Mouse (Mus musculus): ENCODE results near the gene Rhcg. TPM values are rescaled to one million over a fixed set of nuclear protein-coding genes. Genes with fewer than 3 reads are reported as not detected.
A peak's percentile ranks its signal among the peaks of the same experiment; 100 is the strongest.

Rhcg gene
- polyA plus RNA-seq, 1 experiment from 2014 or later = 0.20 TPM

DNA sequence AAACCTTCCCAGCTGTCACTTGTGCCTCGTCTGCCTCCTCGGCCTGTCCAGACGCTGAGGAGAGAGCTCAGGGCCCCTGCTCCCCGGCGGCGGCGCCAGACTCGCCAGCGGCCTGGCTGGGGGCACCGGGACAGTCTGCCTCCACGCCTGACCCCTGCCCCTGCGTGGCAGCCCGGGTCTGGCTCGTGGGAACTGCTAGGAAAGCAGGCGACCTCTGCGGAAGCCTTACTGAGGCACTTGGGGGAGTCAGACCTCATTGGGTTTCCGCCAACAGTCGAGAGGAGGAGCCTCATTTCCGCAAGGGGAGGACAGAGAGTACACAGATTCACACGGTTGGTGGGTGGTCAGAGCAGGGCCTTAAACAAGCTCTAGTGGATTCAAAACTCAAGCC, 38.6 kb downstream of the Rhcg start:
- H3K9me3 ChIP-seq (ENCODE audit: low read length) = no peaks in the 10 kb centered on the region
- no peak for TF ChIP-seq EP300 (IDR thresholded peaks at IDR 0.05; ENCODE audit: low read depth)
- no peak for TF ChIP-seq CTCF (IDR thresholded peaks at IDR 0.05; ENCODE audit: low read depth)
- no peak overlapping the region for H3K27ac ChIP-seq (ENCODE audit: low read depth)
- no peak overlapping the region; the same call in 1 of the 2 replicates for H3K9ac ChIP-seq (replicated peaks)
- WGBS (ENCODE audit: insufficient replicate concordance) = 5% methylated on average over 20 of the region's 20 CpGs
- peak overlapping the region; percentile 50; the same call in 1 of the 2 replicates for H3K4me2 ChIP-seq (ENCODE audit: low read depth, low read length)
- H3K4me3 ChIP-seq (ENCODE audit: low read depth, low read length) = 0 out of 2 replicates have a peak overlapping the region, but pooled peaks have one; percentile 9
- DNase-seq (no peak), ATAC-seq (no peak)
- peaks cover 33% of the 10 kb centered on the region for H3K27me3 ChIP-seq (ENCODE audit: insufficient read depth, low read length)
- no peaks in the 10 kb centered on the region for H3K36me3 ChIP-seq (replicated peaks; ENCODE audit: insufficient read depth, low read length)
- peaks cover 3% of the 10 kb centered on the region; the same call in 1 of the 2 replicates for H3K4me1 ChIP-seq (ENCODE audit: insufficient read depth)

DNA sequence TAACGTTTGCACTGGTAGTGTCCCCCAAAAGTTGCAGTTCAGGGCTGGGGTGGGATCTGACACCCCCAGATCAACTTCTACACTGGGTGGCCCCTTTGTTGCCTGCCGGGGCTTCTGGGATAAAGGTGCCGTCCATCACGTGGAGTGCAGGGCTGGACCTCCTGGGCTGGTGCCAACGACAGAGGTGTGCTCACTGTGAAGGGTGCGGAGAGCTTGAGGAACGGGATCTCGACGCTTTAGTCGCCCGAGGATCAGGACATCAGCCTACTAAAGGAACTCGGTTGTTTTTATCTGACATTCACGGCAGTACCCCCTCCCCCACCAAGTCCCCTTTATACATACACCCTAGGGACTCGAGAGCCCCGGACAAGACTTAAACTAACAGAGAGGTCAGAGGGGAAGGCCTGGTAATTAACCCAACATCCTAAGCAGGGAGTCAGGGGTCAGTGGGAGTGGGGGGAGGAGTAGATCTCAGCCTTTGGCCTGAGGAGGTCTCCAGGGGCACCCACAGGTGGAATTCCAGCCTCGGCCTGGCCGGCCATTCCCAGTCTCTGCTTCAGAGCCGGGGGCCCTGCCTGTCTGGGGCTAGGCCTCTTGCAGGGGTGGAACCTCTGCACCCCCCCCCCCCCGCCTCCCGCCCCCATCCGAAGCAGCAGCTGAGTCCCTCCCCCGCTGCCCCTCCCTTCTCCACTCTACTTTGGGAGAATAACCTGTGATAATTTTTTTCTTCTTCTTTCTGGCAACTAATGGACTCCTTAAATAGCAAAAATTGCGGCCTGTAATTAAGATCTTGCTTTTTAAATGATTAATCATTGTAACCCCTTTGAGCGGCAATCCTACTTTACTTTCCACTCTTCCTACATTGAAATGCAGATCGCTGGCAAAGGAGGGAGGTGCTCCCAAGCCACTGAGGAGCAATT, 39.3 kb downstream of the Rhcg start:
- Histone ChIP-seq H3K4me3 (ENCODE audit: low read depth, low read length) (0 out of 2 replicates have a peak overlapping the region, but pooled peaks have one; percentile 9), H3K9me3 (ENCODE audit: low read length) (no peaks in the 10 kb centered on the region), H3K9ac (replicated peaks) (no peak overlapping the region; the same call in 1 of the 2 replicates), H3K4me1 (ENCODE audit: insufficient read depth) (peaks cover 3% of the 10 kb centered on the region; the same call in 1 of the 2 replicates), H3K36me3 (replicated peaks; ENCODE audit: insufficient read depth, low read length) (no peaks in the 10 kb centered on the region), H3K27ac (ENCODE audit: low read depth) (no peak overlapping the region), H3K27me3 (ENCODE audit: insufficient read depth, low read length) (peaks cover 33% of the 10 kb centered on the region), H3K4me2 (ENCODE audit: low read depth, low read length) (peak overlapping the region; percentile 50; the same call in 1 of the 2 replicates)
- 13% methylated on average over 24 of the region's 25 CpGs for WGBS (ENCODE audit: insufficient replicate concordance)
- ATAC-seq (no peak), DNase-seq (no peak)
- TF ChIP-seq EP300 (IDR thresholded peaks at IDR 0.05; ENCODE audit: low read depth) (no peak), CTCF (IDR thresholded peaks at IDR 0.05; ENCODE audit: low read depth) (no peak)

DNA sequence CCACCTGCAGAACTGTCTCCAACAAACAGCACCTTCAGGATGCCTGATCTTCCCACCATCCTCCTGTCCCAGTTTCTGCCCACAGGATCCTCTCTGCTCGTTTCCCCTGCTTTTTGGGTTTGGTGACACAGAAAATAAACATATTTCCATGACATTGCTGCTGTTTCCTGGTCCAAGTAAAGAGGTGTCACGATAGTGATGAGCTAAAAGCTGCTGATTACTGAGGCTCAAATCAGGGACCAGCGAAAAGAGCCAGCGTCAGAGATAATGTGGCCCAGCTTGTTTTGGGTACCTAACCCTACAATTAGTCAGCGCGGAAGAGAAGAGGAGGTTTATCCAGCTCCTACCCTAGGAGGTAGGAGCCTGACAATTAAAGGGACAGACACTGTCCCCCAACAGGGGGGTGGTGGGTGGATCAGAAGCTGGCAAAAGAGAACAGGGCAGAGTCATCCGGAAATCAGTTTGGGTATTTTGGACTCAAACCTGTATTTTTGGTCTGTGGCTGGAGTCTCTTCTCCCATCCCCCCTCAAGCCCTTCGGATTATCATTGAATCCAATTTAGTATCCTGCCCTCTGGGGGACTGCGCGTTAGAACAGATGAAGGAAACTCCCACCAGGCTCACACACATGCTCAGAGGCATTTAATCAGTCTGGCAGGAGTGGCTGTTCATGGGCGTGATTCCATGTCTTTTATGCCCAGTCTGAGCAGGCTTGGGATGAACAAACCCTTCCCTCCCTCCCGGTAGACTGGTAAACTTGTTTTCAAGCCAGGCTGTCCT, 40.2 kb downstream of the Rhcg start:
- 20% methylated on average over 12 of the region's 12 CpGs for WGBS (ENCODE audit: insufficient replicate concordance)
- TF ChIP-seq EP300 (IDR thresholded peaks at IDR 0.05; ENCODE audit: low read depth) (no peak), CTCF (IDR thresholded peaks at IDR 0.05; ENCODE audit: low read depth) (no peak)
- H3K9ac ChIP-seq (replicated peaks) = no peak overlapping the region

DNA sequence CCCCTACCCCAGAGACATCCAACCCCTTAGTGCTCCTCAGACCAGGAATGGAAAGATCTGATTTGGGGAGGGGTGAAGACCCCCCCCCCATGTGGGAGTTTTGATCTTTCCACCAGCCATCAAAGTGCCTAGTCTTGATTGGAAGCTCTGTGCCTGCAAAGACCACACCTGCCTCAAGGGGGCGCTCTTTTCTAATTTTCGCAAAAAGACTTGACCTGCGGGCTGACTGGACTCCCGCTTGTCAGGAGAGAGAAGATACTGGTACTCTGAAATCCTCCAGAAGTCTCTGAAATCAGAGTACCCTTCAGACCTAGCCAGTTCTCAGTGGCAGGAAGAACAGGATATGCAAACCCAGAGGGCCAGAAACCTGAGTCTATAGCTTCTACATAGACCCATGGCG, 40.8 kb downstream of the Rhcg start:
- no peak overlapping the region for H3K4me2 ChIP-seq (ENCODE audit: low read depth, low read length)
- no peaks in the 10 kb centered on the region for H3K36me3 ChIP-seq (replicated peaks; ENCODE audit: insufficient read depth, low read length)
- H3K4me1 ChIP-seq (ENCODE audit: insufficient read depth) = peaks cover 3% of the 10 kb centered on the region; the same call in 1 of the 2 replicates
- ATAC-seq (no peak), DNase-seq (peak; percentile 68)
- H3K4me3 ChIP-seq (ENCODE audit: low read depth, low read length) = no peak overlapping the region
- H3K27ac ChIP-seq (ENCODE audit: low read depth) = no peak overlapping the region
- H3K27me3 ChIP-seq (ENCODE audit: insufficient read depth, low read length) = peaks cover 28% of the 10 kb centered on the region
- no peaks in the 10 kb centered on the region for H3K9me3 ChIP-seq (ENCODE audit: low read length)
- TF ChIP-seq EP300 (IDR thresholded peaks at IDR 0.05; ENCODE audit: low read depth) (no peak), CTCF (IDR thresholded peaks at IDR 0.05; ENCODE audit: low read depth) (peak; percentile 71)
- 11% methylated on average over 5 of the region's 5 CpGs for WGBS (ENCODE audit: insufficient replicate concordance)
- H3K9ac ChIP-seq (replicated peaks) = no peak overlapping the region

More for the DNA sequence above, 40.2 kb downstream of the Rhcg start:
- Histone ChIP-seq H3K36me3 (replicated peaks; ENCODE audit: insufficient read depth, low read length) (no peaks in the 10 kb centered on the region), H3K27ac (ENCODE audit: low read depth) (no peak overlapping the region), H3K27me3 (ENCODE audit: insufficient read depth, low read length) (peaks cover 33% of the 10 kb centered on the region), H3K4me2 (ENCODE audit: low read depth, low read length) (no peak overlapping the region), H3K4me3 (ENCODE audit: low read depth, low read length) (no peak overlapping the region), H3K4me1 (ENCODE audit: insufficient read depth) (peaks cover 3% of the 10 kb centered on the region; the same call in 1 of the 2 replicates), H3K9me3 (ENCODE audit: low read length) (no peaks in the 10 kb centered on the region)
- no peak for DNase-seq
- no peak for ATAC-seq

DNA sequence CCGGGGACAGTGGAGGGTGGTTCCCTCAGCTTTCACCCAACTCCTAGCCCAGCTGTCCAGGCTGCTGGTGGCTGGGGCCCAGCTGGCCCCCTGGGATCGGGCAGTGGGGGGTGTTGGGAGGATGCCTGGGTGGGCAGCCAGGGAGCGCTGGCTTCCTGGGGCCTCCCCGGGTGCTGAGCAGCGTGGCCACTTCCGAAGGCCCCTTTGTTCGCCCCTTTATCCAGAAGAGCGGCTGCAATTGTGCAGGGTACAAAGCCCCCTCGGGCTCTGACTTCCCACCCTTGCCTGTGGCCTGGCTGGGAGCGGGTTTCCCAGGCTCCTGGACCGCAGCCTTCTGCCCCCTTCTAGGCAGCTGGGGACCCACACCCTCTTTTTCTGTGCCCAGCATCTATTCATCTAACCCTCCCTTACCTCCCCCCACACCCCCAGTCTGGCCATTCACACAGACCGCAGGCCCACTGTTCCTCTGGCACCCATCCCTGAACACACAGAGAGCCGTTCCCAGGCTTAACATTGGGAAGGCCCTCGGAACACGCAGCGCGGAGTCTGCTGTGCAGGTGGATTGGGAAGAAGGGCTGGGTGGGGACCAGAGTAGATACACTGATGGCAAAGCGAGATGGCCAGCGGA, 45.2 kb downstream of the Rhcg start:
- TF ChIP-seq EP300 (IDR thresholded peaks at IDR 0.05; ENCODE audit: low read depth) (no peak), CTCF (IDR thresholded peaks at IDR 0.05; ENCODE audit: low read depth) (no peak)
- DNase-seq (no peak), ATAC-seq (no peak)
- no peak overlapping the region for H3K27ac ChIP-seq (ENCODE audit: low read depth)
- H3K9ac ChIP-seq (replicated peaks) = no peak overlapping the region
- H3K4me1 ChIP-seq (ENCODE audit: insufficient read depth) = peaks cover 4% of the 10 kb centered on the region
- H3K9me3 ChIP-seq (ENCODE audit: low read length) = no peaks in the 10 kb centered on the region
- H3K36me3 ChIP-seq (replicated peaks; ENCODE audit: insufficient read depth, low read length) = no peaks in the 10 kb centered on the region
- no peak overlapping the region for H3K4me2 ChIP-seq (ENCODE audit: low read depth, low read length)
- 65% methylated on average over 18 of the region's 19 CpGs for WGBS (ENCODE audit: insufficient replicate concordance)
- H3K4me3 ChIP-seq (ENCODE audit: low read depth, low read length) = no peak overlapping the region
- peaks cover 10% of the 10 kb centered on the region for H3K27me3 ChIP-seq (ENCODE audit: insufficient read depth, low read length)

Measured in liver, postnatal 0 days (tissue).